Mouse (Mus musculus) ovary, postnatal 36 days (tissue): ENCODE results near the gene Nosip.
A peak's percentile ranks its signal among the peaks of the same experiment; 100 is the strongest.
"Not testable (repeated sequence)": the region's sequence is repeated elsewhere in the genome, so short reads cannot be mapped to it uniquely, and the experiment has no call there.

Experiments used
- DNase-seq: peaks from one replicate; pipeline ENCODE4 v3.0.0; 2022; ENCODE audit warnings: low spot score, mixed read lengths

Nosip gene

GRCm38 (mm10) chr7:45062239-45062835 lies at the start of gene Nosip, which contains the start of gene Prrg2:
Gene Nosip (plus strand): TSS chr7:45062429.
Gene Prrg2 (minus strand): TSS chr7:45062677.
- peak; percentile 92 for DNase-seq

DNA sequence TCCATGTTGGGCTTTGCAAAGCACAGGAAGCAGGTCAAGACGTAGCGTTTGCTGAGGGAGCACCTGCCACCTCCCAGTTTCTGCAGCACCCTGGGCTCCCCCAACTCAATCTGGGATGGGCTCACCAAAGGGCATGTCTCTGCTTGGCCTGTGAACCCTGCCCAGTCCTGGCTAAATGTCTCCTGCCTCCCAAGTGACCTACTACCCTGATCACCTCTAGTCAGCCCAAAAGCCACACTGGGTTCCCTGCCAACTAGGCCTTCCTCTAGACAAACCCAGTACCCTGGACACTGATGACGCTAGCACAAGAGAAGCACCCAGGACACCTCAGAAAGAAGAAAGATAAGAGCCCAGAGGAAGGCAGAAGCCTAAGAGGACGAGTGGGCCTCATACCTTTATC lies 49.4 kb upstream of the Nosip start:
- no peak for DNase-seq

DNA sequence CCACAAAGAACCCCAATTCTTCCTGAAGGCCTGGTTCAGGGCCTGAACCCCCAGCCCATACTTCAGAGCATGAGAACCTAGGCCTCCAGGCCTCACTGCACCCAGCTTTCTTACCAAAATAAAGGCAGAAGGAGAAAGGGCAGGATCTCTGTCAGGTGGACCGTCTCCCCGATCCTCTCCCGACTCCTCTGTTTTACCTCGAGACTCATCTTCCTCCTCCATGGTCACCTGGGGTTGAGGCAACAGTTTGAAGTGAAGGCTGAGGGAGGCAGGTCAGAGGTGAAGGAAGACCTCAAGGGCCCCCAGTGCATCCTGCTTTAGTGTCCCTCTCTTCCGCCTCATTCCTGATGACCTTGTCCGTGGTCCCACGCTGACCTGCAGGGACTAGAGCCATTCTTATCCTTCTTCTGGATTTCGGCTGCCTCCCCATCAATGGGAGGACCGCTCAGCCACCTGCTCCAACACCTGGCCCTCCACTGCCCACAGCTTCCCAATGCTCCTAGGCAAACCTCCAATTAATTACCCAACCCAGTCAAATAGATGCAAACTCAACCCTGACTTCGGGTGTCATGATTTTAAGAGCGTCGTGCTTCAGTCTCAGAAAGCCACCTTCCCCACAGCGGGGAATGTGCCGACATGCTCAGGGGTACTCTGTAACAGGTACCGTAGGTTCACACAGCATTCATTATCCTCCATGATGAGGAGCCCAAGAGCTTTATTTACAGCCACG lies 48.7 kb upstream of the Nosip start:
- DNase-seq: no peak

DNA sequence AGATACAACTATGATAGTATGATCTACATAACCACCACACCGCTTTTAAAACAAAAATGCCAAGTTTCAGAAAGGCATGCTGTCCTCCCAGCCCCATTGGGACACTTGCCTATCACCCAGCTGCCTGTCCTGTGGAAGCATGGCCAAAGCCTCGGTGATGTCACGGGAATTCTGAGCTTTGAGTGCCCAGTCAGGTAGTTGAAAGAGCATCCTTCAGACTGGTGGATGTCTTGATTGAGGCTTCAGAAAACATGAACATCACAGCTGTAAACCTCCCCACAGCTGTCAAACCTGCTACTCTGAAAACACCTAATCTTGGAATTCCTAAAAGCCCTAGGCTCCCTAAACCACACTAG lies 48.2 kb upstream of the Nosip start:
- DNase-seq: no peak

DNA sequence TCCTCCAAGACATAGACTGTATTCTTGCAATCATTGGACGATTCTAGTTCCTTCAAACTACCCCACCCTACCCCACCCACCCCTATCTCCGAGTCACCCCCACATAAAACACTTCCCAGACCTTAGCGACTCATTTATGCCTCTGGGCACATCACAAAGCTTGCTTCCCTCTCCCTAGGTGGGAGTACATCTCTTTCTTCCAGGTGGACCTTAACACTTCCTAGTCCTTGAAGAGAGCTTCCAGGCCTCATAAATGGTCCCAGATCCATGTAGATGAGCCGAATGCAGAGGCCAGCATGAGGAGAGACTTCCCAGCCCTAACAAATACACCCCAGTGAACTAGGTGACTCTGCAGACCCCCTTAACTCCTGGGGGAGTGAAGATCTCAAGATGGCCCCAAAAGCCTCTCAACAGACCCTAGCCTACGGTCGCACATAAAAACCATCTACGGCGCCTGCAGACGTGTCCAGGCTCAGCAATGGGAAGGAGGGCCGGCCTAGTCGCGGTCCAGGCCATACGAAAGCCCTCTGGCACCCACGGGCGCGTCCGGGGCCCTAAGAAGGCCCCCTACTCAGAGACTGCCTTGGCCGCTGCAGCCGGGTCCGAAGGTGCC lies 46.8 kb upstream of the Nosip start:
- no peak for DNase-seq

- peak; percentile 98 for DNase-seq
Observed at GRCm38 (mm10) chr7:45015957-45016612, 46.1 kb upstream of the Nosip start, which contains the start of gene Scaf1. Gene Scaf1 (minus strand): TSS chr7:45016363.

DNA sequence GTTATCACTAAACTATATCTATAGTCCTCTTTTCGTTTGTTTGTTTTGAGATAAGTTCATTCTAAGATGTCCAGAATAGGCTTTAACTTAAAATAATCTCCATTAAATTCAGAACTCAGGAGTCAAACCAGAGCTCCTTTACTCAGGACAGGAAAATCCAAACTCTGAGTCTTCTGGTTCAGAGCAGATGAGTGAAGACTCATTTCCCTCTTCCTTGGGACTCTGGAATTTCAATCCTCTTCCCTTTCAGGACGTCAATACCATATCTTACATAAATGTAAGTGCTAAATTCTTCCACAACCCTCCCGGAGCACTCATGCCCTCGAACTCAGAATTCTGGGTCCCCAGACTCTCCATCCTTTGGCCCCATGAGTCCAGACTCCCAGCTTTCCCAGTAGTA lies 45.5 kb upstream of the Nosip start:
- no peak for DNase-seq

DNA sequence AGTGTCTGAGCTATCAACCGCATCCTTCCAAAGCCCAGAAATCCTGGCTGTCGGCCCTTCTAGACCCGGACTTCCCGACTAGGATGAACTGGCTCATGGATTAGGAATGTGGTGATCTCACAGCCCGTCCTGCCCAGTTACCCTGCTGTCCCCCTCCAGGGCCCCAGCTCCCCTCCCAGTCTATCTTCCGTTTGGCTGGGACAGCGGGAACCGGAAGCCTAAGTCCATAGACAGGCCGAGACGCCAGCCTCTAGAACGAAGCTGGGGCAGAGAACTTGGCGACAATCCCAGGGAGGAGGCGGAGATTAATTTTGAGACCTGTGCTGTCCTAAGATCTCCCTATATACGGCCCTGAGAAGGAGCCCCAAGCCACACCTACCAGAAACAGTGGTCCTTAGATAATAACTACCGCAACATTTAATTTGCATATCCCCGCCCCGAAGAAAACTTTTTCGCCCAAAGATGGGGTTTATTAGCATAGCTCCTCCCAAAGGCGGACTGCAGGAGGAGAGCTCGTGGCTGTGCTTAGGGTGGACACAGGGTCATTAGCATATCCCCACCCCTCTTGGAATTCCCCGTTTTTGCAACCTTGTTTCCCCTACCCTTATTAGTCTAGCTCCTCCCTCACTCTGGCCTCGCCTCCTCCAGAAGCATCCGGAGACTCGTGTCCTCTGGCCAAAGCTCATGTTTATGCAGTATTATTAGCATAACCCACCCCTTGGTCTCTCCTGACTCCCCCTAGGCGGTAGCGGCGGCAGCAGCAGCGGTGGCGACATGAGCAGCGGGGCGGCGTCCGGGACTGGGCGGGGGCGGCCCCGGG lies 44.8 kb upstream of the Nosip start, which contains the start of gene Rras:
Gene Rras, plus strand, starts transcription at position 720 of the 820 bp plus-strand sequence.
- peak; percentile 83 for DNase-seq

- peak; percentile 54 for DNase-seq
Observed at GRCm38 (mm10) chr7:45019031-45019571, 43.1 kb upstream of the Nosip start.

GRCm38 (mm10) chr7:45020225-45020624 lies 42.0 kb upstream of the Nosip start:
- no peak for DNase-seq

DNA sequence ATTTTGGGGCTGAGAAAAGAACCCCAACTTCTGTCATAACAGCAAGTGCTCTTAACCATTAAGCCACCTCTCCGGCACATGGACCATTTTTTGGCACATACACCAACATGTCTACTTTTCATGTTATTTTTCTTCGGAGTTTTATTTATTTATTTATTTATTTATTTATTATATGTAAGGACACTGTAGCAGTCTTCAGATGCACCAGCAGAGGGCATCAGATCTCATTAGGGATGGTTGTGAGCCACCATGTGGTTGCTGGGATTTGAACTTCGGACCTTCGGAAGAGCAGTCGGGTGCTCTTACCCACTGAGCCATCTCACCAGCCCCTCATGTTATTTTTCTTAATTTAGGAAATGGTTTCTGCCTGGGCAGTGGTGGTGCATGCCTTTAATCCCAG lies 38.5 kb upstream of the Nosip start:
- not testable (repeated sequence) for DNase-seq

GRCm38 (mm10) chr7:45024281-45025248 lies 37.7 kb upstream of the Nosip start:
- DNase-seq: no peak

- DNase-seq: no peak
Observed at GRCm38 (mm10) chr7:45025601-45026220, 36.5 kb upstream of the Nosip start.

DNA sequence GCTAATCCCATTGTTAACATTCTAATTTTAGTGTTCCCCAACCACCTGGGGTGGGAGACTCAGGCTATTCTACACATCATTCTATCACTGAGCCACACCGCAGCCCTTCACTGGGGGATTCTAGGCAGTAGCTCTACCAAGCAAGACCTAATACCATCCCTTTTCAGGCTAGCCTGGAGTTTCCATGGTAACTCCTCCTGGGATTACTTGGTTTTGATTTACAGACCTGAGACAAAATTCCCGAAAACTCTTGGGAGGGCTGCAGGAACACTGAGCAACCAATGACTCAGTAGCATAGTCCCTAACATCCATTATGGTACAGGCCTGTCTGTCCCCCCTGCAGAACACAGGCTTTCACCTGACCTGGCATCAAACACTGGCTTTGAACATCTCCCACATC lies 36.0 kb upstream of the Nosip start:
- no peak for DNase-seq

DNA sequence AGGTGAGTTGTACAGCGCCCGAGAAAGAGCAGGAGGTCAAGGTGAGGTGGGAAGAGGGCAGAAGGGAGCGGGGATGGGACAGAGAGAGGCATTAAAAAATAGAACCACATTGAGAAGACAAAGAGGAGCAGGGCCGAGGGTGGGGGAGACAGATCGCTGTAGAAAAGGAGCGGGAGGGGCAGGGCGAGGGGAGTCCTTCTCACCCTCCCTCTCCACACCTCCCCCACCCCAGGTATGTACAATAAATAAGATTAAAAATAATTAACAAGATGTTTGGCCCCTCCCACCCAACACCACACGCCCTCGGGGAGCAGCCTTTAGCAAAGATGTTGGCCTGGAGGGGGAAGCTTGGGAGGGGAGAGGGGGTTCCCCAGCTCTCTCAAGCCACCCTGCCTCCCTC lies 34.5 kb upstream of the Nosip start:
- no peak for DNase-seq

GRCm38 (mm10) chr7:45028351-45028750 lies 33.9 kb upstream of the Nosip start:
- no peak for DNase-seq

DNA sequence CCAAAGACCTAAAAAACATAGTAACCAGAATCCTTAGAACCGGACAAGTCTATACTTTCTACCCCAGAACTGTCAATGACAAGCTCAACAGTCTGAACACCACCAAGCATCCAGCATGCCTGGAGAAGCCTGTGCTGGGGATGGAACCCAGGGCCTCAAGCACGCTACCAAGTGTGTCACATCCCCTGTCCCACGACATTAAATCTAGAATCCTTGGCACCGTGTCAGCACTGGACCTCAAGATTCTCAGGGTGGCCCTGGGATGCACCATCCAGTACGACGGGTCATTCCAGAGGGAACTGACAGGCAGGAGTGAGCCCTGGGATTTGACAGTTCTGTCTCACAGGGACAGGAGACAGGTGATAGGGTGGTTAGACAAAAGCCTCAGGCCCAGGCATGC lies 32.2 kb upstream of the Nosip start:
- no peak for DNase-seq

GRCm38 (mm10) chr7:45030857-45031256 lies 31.4 kb upstream of the Nosip start:
- no peak for DNase-seq

- no peak for DNase-seq
Observed at GRCm38 (mm10) chr7:45033722-45034359, 28.4 kb upstream of the Nosip start.
